Mouse (Mus musculus) embryonic stem cell, embryonic (primary cell): ENCODE measurements around the gene Plxnc1.

Experiments
- CTCF ChIA-PET, 4 experiments: fragments of 300-600 bp in 2 of 4; fragments of 350-600 bp in 2 of 4; sonication (Branson Sonifier 250); formaldehyde crosslinking; loops; one replicate each; lab custom pipeline; 2022; ENCODE audit warnings: inconsistent platforms in 2 of 4; lab: Charles Lee
- POLR2A ChIA-PET, 4 experiments: fragments of 300-600 bp in 2 of 4; fragments of 350-600 bp in 2 of 4; sonication (Branson Sonifier 250); formaldehyde crosslinking; loops; one replicate each; lab custom pipeline; 2022; ENCODE audit warnings: antibody characterized with exemption in 4 of 4, inconsistent platforms in 1 of 4; lab: Charles Lee

The Plxnc1 gene

DNA sequence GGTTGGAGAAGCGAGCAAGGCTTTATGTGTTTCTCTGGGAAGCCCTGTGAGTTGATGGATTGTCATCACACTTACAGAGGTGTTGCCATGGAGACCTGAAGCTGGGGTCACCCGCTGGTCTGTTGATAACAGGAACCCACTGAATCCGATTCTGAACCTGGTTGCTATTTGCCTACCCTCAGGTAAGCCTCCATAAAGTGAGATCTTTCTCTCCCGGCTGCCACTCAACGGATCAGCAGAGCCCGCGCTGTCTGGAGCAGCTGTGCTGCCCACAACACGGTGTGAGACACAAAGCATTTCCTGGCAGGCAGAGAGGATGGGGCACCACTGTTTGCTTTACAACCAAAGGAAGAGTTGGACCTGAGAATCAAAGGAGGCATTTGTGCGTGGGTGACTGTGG is 79.4 kb downstream of the Plxnc1 start:
- ChIA-PET POLR2A (no interaction called here), CTCF (no interaction called here)

DNA sequence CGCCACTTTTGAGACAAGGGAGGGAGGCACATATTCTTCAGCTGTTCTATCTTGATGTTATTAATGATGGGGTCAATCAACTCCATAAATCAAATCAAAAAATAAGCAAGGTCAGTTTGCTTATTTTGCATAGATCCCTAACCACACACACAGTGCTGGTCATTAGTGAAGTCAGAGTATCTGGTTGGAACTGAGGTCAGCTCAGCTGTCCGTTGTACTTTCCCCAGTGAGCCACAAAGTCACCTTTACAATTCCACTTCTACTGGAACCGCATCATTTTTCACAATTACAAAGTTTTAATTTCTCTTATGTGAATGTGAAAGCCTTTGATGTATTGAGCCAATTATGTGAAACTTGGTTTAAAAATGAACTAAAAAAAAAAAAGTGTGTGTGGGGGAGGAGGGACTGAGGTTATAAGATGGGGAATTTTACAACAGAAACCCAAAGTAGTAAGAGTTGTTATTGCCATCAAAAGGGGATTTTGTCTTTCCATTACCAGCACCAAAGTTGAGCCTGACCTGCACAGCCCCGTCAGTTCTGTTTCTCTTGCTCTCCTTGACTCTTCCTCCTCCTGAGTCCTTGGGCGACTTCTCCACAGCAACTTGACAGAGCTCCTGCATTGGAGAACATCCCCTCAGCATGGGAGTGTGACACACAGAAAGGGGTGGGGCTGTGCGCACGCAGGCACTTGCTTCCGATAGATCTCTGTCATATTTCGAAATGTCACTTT is 80.3 kb downstream of the Plxnc1 start:
- ChIA-PET CTCF (no interaction called here), POLR2A (no interaction called here)

DNA sequence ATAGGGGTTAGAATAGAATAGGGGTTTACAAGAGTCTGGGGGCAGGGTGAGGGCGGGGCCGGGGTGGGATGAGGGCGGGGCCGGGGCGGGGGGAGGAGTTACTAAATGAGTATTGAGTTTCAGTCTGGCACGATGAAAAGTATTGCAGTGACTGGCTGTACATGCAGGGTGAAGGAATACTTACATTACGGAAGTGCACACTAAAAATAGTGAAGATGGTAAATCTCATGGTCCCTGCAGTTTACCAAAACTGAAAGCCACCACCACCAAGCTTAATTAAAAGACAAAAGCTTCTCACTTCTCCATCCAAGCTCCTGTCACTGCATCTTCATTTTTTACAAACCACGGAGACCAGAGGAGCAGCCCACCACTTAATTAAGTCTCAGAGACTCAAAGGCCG is 81.4 kb downstream of the Plxnc1 start:
- ChIA-PET CTCF (interaction anchor here in 1 of 4 experiments (0.6 kb wide), 1 partner anchor 254 kb away, joined by 3 read pairs; no protein-coding TSS in a partner anchor), POLR2A (interaction anchor here in 1 of 4 experiments (0.7 kb wide), 1 partner anchor 53 kb away, joined by 6 read pairs; no protein-coding TSS in a partner anchor)

DNA sequence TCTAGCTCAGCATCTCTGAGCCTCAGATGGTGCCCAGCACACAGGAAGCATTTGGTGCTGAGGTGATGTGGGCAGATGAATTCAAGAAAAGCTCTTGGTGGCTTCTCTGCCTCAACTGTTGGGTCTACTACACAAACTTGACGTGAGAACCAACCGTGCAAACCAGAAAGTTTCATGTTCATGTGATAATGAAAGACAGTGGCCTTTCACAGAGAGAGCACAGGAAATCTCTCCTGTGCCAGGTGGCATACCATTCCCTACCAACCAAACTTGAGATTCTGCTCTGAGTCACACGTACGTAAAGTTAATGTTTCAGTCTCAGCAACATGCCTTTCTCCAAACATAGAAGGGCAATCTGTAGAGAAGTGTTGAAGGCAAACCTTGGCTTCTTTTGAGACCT is 83.8 kb downstream of the Plxnc1 start:
- POLR2A ChIA-PET: no interaction called here
- CTCF ChIA-PET: no interaction called here

DNA sequence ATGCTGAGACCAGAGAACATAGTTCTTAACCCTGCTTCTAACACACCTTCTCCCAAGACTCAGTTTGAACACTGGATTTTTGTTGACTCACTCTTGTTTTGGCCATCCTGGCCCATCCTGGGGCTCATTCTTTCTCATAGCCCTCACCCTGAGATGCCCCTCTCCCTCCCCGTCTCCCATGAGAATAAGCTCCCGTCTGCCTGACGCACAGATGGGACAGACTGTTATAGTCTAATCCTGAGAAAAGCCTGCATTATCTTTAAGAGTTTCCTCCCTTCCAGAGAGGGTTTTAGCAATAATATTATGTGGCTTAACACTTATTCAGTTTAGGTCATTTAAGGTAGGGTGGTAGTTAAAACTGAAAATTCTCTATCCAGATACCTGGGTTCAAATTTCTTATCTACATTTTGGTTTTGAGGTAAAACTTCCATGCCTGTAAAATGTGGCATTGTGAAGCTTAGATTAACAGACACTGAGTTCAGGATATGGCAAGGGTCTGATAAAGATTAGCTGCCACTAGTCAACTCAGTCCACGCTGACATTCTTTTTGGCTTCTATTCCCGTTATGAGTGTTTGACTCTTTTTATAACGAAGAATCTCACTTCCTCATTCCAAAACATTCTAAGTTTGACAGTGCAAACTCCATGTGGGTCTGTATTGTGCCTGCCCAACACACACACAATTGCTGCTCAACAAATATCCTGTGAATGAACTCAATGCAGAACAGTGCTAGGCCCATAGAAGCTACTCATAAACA is 86.2 kb downstream of the Plxnc1 start:
- POLR2A ChIA-PET: interaction anchor here in 2 of 4 experiments (0.5 to 0.7 kb wide), 2 partner anchors 50 to 499 kb away, joined by 3 to 5 read pairs; no protein-coding TSS in a partner anchor
- CTCF ChIA-PET: interaction anchor here in 1 of 4 experiments (0.6 kb wide), 1 partner anchor 107 kb away, joined by 3 read pairs; no protein-coding TSS in a partner anchor

DNA sequence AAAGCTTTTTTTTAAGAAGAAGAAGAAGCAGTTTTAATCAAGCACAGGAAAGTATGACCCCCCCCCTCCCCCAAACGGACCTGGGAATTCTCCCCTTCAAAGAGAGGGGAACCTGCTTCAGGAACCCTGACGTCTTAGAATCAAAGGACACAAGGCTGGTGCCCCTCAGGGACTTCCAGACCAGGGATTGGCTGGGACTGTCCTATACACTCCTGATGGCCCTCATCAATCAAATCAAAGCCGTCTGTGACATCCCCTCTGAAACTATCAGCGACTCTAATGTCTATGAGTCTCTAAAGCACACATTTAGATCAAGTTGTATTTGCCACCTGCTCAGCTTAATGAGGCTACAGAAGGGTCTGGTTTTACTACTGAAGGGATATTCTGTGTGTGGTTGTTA is 94.1 kb downstream of the Plxnc1 start:
- ChIA-PET POLR2A (no interaction called here), CTCF (no interaction called here)

- ChIA-PET CTCF (no interaction called here), POLR2A (interaction anchor here in 1 of 4 experiments (0.5 kb wide), 1 partner anchor 715 kb away, joined by 3 read pairs; no protein-coding TSS in a partner anchor)
Measured at GRCm38 (mm10) chr10:94849930-94850329, 94.7 kb downstream of the Plxnc1 start.

DNA sequence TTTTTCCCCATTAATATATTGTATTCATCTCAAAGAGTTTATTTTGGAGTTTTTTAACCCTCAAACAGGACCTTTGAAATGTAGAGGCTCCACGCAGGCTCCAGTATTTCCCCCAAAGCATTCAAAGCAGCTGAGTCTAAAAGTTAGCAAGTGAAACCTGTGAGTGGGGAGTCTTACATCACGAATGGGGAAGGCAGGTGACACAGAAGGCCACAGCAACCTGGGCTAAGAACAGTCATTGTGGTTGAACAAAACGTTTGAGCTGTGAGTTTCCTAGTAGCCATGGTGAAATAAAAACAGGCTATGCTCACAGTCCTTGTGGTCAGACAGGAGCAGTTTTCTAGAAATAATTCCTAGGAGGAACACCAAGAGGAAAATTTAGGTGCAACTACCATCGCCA is 95.3 kb downstream of the Plxnc1 start:
- ChIA-PET CTCF (interaction anchor here in 1 of 4 experiments (0.7 kb wide), 1 partner anchor 509 kb away, joined by 3 read pairs; no protein-coding TSS in a partner anchor), POLR2A (interaction anchor here in 1 of 4 experiments (0.5 kb wide), 1 partner anchor 714 kb away, joined by 3 read pairs; no protein-coding TSS in a partner anchor)

DNA sequence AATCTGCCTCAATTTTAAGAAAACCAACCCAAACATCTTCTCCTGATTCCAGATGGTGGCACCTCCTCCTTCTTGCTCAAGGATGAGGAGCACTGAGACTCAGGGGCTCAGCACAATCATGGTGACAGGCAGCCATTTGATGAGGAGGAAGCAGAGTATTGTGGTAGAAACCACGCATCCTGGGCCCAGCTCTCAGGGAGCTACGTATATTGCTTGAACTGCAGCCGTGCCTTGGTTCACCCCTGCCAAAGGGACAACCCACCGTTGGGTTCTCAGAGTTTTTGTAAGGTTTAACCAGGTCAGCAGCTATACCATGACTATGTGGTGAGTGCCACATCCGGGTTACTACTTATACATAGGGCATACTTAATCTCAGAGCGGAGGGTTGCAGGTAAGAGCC is 96.3 kb downstream of the Plxnc1 start:
- POLR2A ChIA-PET: no interaction called here
- CTCF ChIA-PET: no interaction called here

GRCm38 (mm10) chr10:94846501-94847105 is 98.0 kb downstream of the Plxnc1 start:
- CTCF ChIA-PET: no interaction called here
- POLR2A ChIA-PET: interaction anchor here in 1 of 4 experiments (0.6 kb wide), 1 partner anchor 56 kb away, joined by 3 read pairs; no protein-coding TSS in a partner anchor

DNA sequence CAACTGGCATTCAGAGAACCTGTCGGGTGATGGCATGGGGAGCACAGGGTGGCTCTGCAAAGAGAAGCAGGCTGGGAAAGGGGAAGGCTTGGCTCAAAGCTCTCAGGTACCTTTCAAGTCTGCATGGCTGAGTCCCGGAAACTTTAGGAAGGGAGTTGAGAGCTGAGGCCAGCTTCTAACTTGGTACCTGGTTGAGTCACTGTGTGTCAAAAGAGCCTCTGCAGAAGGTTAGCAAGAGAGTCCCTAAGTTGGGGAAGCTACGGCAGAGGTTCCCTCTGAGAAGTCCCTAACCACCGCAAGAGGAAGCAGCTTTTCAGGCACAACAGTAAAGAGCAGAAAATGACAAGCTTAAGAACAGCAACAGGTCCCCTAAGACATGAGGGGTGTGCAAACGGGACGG is 99.9 kb downstream of the Plxnc1 start:
- CTCF ChIA-PET: interaction anchor here in 1 of 4 experiments (0.5 kb wide), 1 partner anchor 1702 kb away, joined by 3 read pairs; no protein-coding TSS in a partner anchor
- POLR2A ChIA-PET: interaction anchor here in 1 of 4 experiments (1.0 kb wide), 1 partner anchor 616 kb away, joined by 3 read pairs; no protein-coding TSS in a partner anchor

- ChIA-PET POLR2A (no interaction called here), CTCF (no interaction called here)
Measured at GRCm38 (mm10) chr10:94835874-94836273, 108.8 kb downstream of the Plxnc1 start.

DNA sequence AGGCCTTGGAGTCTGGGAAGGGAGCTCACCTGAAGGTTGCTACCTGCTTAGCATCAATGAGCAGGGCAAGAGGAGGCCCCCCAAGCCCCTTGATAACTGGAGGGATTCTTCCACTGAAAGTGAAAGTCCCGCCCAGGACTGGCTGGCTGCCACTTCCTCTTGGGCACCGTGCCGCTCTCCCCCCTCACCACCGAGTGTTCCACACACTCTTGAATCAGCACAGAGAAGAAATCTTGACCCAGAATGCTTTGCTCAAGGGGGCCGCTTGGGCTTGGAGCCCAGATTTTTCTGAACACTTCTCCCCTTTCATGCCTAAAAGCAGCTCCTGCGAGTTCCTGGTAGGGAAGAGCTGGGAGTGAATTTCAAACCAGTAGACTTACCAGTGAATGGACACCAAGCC is 115.2 kb downstream of the Plxnc1 start:
- POLR2A ChIA-PET: interaction anchor here in 1 of 4 experiments (0.6 to 1.8 kb wide), 4 partner anchors 8 to 558 kb away, joined by 3 to 6 read pairs (median 3); no protein-coding TSS in a partner anchor
- CTCF ChIA-PET: no interaction called here

GRCm38 (mm10) chr10:94828734-94829230 is 115.9 kb downstream of the Plxnc1 start:
- CTCF ChIA-PET: no interaction called here
- POLR2A ChIA-PET: interaction anchor here in 1 of 4 experiments (1.0 to 1.6 kb wide), 2 partner anchors 10 to 230 kb away, joined by 3 read pairs; no protein-coding TSS in a partner anchor

- ChIA-PET CTCF (no interaction called here), POLR2A (no interaction called here)
Measured at GRCm38 (mm10) chr10:94827890-94828733, 116.5 kb downstream of the Plxnc1 start.

DNA sequence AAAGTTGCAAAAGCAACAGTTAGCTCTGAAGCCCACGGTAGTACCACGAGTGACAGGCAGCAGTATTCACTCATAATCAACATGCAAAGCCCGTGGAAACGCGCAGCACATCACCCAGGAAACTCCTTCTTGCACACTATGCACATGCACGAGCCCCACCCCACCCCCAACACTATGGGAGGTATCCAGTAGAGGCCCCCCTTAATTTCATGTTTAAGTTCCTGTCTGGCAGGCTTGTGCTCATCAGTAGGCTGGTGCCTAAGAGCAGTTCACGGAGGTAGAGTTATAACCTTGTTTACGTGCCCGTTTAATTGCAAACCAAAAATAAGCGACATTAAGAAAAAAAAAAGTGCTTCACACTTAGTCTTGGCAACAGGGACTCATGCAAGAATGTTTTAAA is 117.3 kb downstream of the Plxnc1 start:
- ChIA-PET POLR2A (interaction anchor here in 1 of 4 experiments (1.4 kb wide), 1 partner anchor 11 kb away, joined by 3 read pairs; no protein-coding TSS in a partner anchor), CTCF (interaction anchor here in 1 of 4 experiments (0.7 kb wide), 1 partner anchor 112 kb away, joined by 3 read pairs; no protein-coding TSS in a partner anchor)

DNA sequence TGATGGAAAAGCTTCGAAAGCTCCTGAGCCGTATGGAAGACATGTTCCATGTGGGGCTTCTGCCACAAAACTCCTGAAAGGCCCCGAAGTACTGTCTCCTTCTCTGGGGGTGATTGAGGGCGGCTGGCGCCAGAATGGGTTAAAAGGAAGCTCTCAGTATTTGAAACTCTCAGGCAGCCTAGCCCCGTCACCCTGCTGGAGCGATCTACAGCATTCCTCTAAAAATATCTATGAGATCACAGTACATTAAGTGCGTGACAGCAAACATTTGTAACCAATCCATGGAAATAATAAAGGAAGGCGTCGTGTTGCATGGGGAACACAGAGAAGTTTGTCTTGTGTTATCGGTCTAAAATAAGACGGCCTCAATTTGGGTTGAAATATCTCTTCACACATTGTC is 118.2 kb downstream of the Plxnc1 start:
- CTCF ChIA-PET: no interaction called here

GRCm38 (mm10) chr10:94825951-94826350 is 118.7 kb downstream of the Plxnc1 start:
- ChIA-PET POLR2A (no interaction called here), CTCF (no interaction called here)

More for the DNA sequence above, 118.2 kb downstream of the Plxnc1 start:
- POLR2A ChIA-PET: interaction anchor here in 2 of 4 experiments (0.5 to 1.4 kb wide), 3 partner anchors 10 to 1007 kb away, joined by 3 to 5 read pairs (median 3); no protein-coding TSS in a partner anchor
